Mouse (Mus musculus): Measurements from ENCODE around the gene Wbp2.

Gene Wbp2

GRCm38 (mm10) chr11:116061641-116062415 is 25.0 kb downstream of the Wbp2 start:
- DNase-seq, result no peak

DNA sequence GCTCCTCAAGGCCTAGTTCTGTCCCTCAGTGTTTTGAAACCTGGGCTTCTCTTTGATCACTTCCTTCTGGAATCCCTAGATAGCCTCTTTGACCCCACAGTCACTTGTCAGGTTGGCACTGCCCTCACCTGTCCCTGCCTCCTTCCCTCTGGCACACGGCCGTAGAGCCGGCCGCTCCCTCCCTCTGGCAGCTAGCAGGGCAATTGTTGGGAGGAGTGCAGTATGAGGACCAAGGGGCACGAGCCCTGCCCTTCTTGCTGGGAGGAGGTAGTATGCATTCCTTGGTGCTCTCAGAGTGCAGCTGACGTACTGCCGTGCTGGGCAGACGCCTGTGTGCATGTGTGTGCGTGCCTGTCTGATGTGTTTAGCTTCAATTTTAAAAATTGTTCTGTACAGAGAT is 26.2 kb downstream of the Wbp2 start:
- no peak for DNase-seq

GRCm38 (mm10) chr11:116059691-116060025 is 27.1 kb downstream of the Wbp2 start:
- no peak for DNase-seq

- no peak for DNase-seq
These were observed 27.7 kb downstream of the Wbp2 start for GRCm38 (mm10) chr11:116058868-116059690.

GRCm38 (mm10) chr11:116058022-116058614 is 28.7 kb downstream of the Wbp2 start:
- DNase-seq, result no peak

- no peak for DNase-seq
These were observed 29.4 kb downstream of the Wbp2 start for GRCm38 (mm10) chr11:116057237-116057881.

- DNase-seq, result no peak
These were observed 30.9 kb downstream of the Wbp2 start for GRCm38 (mm10) chr11:116055873-116056272.

DNA sequence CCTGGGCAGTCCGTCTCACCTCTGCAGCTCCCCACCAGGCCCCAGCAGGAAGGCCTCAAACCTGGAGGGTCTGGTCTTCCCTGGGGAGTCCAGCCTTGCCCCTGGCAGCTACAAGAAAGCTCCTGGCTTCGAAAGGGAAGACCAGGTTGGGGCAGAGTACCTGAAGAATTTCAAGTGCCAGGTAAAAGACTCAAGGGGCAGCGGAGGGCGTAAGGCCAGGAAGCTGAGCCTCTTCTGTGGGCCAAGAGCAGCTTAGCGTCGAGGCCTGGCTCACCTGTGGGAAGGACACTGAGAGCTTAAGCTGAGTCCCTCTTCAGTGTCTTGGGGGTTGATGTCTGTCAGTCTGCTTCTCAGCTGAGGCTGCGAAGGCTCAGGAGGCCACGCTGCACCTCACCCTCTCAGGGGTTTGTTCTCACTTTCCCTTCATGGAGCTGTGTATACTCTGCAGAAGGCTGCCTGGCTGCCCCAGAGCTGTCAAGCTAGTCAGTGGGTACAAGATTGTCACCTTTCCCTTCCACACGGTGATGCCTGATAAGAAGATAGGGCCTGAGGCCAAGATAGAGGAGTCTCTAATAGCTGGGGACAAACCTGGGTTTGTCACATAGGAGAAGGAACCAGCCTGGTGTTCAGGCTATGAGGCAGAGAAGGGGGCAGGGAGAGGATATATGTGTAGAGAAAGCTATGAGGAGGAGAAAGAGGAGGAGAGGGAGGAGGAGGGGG is 33.1 kb downstream of the Wbp2 start:
- DNase-seq, result no peak

GRCm38 (mm10) chr11:116050196-116050595 is 36.6 kb downstream of the Wbp2 start:
- DNase-seq, result no peak

GRCm38 (mm10) chr11:116049610-116050009 is 37.2 kb downstream of the Wbp2 start:
- no peak for DNase-seq

DNA sequence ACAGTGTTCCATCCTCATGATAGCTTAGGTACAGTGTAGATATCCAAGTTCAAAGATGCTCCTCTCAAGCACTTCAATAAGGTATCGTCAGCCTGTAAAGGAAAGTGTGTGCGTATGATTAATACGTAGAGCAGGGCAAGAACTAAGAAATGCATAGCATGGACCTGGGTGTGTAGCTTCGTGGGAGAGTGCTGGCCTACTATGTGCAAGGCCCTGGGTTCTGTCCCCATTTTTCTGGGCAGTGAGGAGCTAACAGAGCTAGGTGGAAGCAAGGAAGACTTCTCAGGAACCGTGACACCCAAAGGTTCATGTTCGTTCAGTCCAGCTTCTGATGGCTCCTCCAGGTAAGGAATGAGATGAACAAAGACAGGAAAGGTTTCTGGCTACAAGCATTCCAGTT is 41.6 kb downstream of the Wbp2 start:
- DNase-seq, result no peak

GRCm38 (mm10) chr11:116043286-116043685 is 43.5 kb downstream of the Wbp2 start:
- DNase-seq, result no peak

DNA sequence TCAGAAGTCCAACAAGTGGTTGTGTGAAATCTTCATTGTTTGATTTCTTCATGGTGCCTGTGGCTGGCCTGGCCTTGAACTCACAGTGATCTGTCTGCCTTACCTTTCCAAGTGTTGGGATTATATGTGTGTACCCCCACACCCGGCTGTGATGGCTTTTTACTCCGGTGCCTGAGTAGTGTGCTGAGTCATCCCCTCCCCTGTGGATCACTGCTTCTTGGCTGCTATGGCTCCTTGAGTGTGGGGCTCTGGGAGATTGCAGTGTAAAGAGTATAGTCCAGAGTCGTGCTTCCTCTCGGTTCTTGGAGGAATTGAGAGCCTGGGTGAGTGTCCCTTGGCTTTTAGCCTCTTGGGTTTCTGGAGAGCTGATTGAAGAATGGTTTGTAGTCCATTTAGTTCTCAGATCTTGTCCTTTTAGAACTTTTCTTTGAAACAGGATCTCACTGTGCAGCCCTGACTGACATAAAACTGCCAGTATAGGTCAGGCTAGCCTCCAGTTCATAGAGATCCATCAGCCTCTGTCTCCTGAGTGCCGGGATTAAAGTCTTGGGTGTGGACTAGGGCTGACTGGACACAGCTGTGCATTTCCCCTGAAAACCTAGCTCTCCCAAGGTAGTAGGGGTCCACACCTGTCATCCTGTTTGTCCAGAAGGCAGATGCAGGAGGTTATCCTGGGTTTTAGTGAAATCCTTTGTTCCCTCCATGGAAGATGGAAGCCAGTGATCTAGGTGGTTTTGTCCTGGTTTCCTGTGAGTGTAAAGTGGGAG is 44.2 kb downstream of the Wbp2 start:
- no peak for DNase-seq

- DNase-seq, result no peak
These were observed 45.0 kb downstream of the Wbp2 start for GRCm38 (mm10) chr11:116041833-116042232.

DNA sequence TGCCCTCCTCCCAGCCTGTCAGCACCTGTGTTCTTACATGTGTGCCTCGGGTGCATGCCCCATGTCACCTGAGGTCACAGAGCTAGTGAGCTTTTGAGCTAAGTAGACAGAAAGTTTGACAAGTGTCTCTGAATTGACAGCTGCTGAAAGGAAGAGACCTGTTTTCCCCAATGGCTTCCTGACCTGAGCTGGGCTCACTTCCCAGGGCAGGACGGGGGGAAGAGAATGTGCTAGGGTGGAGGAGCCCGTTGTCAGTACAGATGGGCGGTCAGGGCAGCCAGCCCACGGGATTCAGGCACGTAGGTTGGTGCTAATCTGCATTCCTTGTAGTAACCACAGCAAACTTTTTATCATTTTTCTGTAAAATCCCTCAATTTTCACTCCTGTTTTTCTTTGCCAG is 46.2 kb downstream of the Wbp2 start:
- DNase-seq, result no peak

DNA sequence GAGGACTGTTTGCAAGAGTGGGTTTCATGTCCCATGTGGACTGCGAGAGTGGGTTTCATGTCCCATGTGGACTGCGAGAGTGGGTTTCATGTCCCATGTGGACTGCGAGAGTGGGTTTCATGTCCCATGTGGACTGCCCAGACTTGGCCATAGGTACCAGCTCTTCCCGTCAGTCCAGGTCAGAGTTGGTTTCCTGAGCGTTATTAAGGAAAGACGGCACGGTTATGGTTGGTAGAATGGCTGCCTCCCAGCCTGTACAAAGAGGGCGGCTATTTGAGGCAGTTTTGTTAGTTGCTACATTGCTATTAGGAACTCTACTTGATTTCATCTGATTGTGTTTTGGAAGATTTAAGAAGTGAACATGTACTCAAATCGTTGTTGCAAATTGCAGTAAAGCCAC is 49.0 kb downstream of the Wbp2 start:
- no peak for DNase-seq

- DNase-seq, result no peak
These were observed 50.1 kb downstream of the Wbp2 start for GRCm38 (mm10) chr11:116036671-116037070.

DNA sequence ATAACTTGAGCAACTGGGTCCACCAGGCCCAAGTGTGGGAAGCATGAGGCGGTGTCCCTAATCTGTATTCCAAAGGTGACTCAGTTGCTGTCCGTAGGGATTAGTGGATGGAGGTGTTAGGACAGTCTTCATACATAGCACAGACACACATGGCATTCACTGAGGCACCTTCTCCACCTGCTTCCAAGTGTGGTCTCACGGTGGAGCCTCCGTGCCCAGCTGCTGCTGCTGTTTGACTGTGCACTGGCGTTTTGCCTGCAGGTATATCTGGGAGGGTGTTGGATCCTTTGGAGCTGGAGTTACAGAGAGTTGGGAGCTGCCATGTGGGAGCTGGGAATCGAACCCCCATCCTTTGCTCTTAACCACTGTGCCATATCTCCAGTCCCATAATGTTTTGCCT is 52.2 kb downstream of the Wbp2 start:
- DNase-seq, result no peak

- peak; percentile 30 to 37 for DNase-seq
These were observed 55.6 kb downstream of the Wbp2 start for GRCm38 (mm10) chr11:116030898-116031845.

- DNase-seq, result peak; percentile 98 to 99
These were observed 56.5 kb downstream of the Wbp2 start, which contains the start of gene Unk for GRCm38 (mm10) chr11:116030088-116030897. Unk (plus strand) TSS chr11:116030322.
